Mouse (Mus musculus): ENCODE measurements around the gene Hsd17b12. TPM values are rescaled to one million over a fixed set of nuclear protein-coding genes. Genes with fewer than 3 reads are reported as not detected.

Hsd17b12 gene
- polyA plus RNA-seq, 1 experiment from 2014 or later = 124 TPM

- DNase-seq (ENCODE audit: low spot score) (no peak), ATAC-seq (ENCODE audit: low FRiP score, low TSS enrichment) (no peak)
- TF ChIP-seq CTCF (IDR thresholded peaks at IDR 0.05; ENCODE audit: low read depth) (no peak), EP300 (optimal IDR thresholded peaks at IDR 0.05) (no peak)
- WGBS = 3% methylated on average over 10 of the region's 10 CpGs
- Histone ChIP-seq H3K27ac (replicated peaks) (peak overlapping the region; percentile 94), H3K9me3 (ENCODE audit: control insufficient read depth, low read length) (no peaks in the 10 kb centered on the region), H3K27me3 (ENCODE audit: control insufficient read depth, insufficient read depth, low read length) (no peaks in the 10 kb centered on the region), H3K36me3 (ENCODE audit: control insufficient read depth, insufficient read depth, low read length) (no peaks in the 10 kb centered on the region), H3K4me3 (ENCODE audit: low read depth, low read length) (peak overlapping the region; percentile 92), H3K4me2 (replicated peaks; ENCODE audit: low read depth) (peak overlapping the region; percentile 73), H3K4me1 (replicated peaks; ENCODE audit: control insufficient read depth, insufficient read depth) (no peaks in the 10 kb centered on the region), H3K9ac (ENCODE audit: low read length) (peak overlapping the region; percentile 94)
Observed at GRCm38 (mm10) chr2:94157051-94157450, 713 bp downstream of the Hsd17b12 start.

- H3K4me1 ChIP-seq (replicated peaks; ENCODE audit: control insufficient read depth, insufficient read depth) = no peaks in the 10 kb centered on the region
- WGBS = 33% methylated on average over 2 of the region's 2 CpGs
- no peak for TF ChIP-seq EP300 (optimal IDR thresholded peaks at IDR 0.05)
- H3K4me3 ChIP-seq (ENCODE audit: low read depth, low read length) = no peak overlapping the region
- no peaks in the 10 kb centered on the region for H3K9me3 ChIP-seq (ENCODE audit: control insufficient read depth, low read length)
- H3K9ac ChIP-seq (ENCODE audit: low read length) = no peak overlapping the region
- ATAC-seq (ENCODE audit: low FRiP score, low TSS enrichment) = peak; percentile 53; the same call in 1 of the 2 replicates
- 0 out of 2 replicates have a peak overlapping the region, but pooled peaks have one; percentile 12 for H3K4me2 ChIP-seq (replicated peaks; ENCODE audit: low read depth)
- H3K27ac ChIP-seq (replicated peaks) = no peak overlapping the region
- DNase-seq (ENCODE audit: low spot score) = no peak
- no peaks in the 10 kb centered on the region for H3K27me3 ChIP-seq (ENCODE audit: control insufficient read depth, insufficient read depth, low read length)
- H3K36me3 ChIP-seq (ENCODE audit: control insufficient read depth, insufficient read depth, low read length) = no peaks in the 10 kb centered on the region
Observed at GRCm38 (mm10) chr2:94145146-94145542, 12.6 kb downstream of the Hsd17b12 start.

DNA sequence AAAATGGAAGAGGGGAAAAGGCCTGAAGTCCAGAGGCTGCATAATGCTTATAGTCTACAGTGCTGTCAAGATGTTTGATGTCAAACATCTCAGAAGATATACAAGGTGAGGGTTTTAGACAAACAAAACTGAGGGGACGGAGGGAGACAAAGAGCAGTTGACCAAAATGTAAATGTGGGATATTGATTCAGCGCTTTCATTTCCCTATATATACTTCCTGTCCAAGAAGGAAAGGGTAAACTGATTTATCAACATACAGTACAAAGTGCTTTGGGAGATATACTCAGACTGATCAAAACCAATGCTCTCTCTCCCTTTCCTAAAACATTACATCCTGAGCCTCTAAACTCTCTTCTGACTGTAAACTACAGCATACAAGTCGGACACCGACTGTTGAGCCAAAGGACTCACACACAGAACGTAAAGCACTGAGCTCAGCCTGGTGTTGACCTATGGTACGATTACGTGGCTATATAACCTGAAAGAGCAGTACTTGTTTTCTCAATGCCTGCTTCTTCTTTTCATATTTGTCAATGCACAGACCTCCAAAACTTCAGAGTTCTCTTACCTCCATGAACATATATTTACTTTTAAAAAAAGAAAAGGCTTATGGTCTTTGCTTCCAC lies 13.1 kb downstream of the Hsd17b12 start:
- no peaks in the 10 kb centered on the region for H3K4me1 ChIP-seq (replicated peaks; ENCODE audit: control insufficient read depth, insufficient read depth)
- 0 out of 2 replicates have a peak overlapping the region, but pooled peaks have one; percentile 12 for H3K4me2 ChIP-seq (replicated peaks; ENCODE audit: low read depth)
- H3K4me3 ChIP-seq (ENCODE audit: low read depth, low read length) = no peak overlapping the region
- H3K27ac ChIP-seq (replicated peaks) = no peak overlapping the region
- DNase-seq (ENCODE audit: low spot score) (no peak), ATAC-seq (ENCODE audit: low FRiP score, low TSS enrichment) (no peak; the same call in 1 of the 2 replicates)
- H3K36me3 ChIP-seq (ENCODE audit: control insufficient read depth, insufficient read depth, low read length) = no peaks in the 10 kb centered on the region
- no peaks in the 10 kb centered on the region for H3K9me3 ChIP-seq (ENCODE audit: control insufficient read depth, low read length)
- no peak for TF ChIP-seq CTCF (IDR thresholded peaks at IDR 0.05; ENCODE audit: low read depth)
- no peak for TF ChIP-seq EP300 (optimal IDR thresholded peaks at IDR 0.05)
- 54% methylated on average over 7 of the region's 7 CpGs for WGBS
- no peaks in the 10 kb centered on the region for H3K27me3 ChIP-seq (ENCODE audit: control insufficient read depth, insufficient read depth, low read length)
- no peak overlapping the region for H3K9ac ChIP-seq (ENCODE audit: low read length)

DNA sequence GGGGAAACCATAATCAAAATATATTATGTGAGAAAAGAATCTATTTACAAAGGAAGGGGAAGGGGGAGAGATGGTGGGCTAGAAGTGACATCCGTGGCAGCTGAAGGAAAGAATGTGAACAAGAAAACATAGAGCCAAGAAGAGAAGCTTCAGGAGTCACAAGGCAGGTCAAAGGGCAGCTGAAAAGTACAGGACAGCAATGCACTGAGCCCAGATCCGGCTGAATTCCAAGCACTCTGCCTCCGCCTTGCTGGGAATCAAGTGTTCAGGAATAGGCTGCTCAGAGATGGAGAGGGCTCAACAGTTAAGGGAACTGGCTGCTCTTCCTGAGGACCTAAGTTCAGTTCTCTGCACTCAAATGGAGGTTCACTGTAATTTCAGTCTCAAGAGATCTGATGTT lies 16.5 kb downstream of the Hsd17b12 start:
- ATAC-seq (ENCODE audit: low FRiP score, low TSS enrichment) = no peak

GRCm38 (mm10) chr2:94138469-94139390 lies 19.0 kb downstream of the Hsd17b12 start:
- H3K36me3 ChIP-seq (ENCODE audit: control insufficient read depth, insufficient read depth, low read length) = no peaks in the 10 kb centered on the region
- peak; percentile 64 for TF ChIP-seq CTCF (IDR thresholded peaks at IDR 0.05; ENCODE audit: low read depth)
- TF ChIP-seq EP300 (optimal IDR thresholded peaks at IDR 0.05) = no peak
- no peaks in the 10 kb centered on the region for H3K27me3 ChIP-seq (ENCODE audit: control insufficient read depth, insufficient read depth, low read length)
- H3K4me1 ChIP-seq (replicated peaks; ENCODE audit: control insufficient read depth, insufficient read depth) = no peaks in the 10 kb centered on the region
- no peak for ATAC-seq (ENCODE audit: low FRiP score, low TSS enrichment)
- no peak overlapping the region for H3K9ac ChIP-seq (ENCODE audit: low read length)
- H3K27ac ChIP-seq (replicated peaks) = no peak overlapping the region
- no peak for DNase-seq (ENCODE audit: low spot score)
- WGBS = 69% methylated on average over 3 of the region's 3 CpGs
- H3K9me3 ChIP-seq (ENCODE audit: control insufficient read depth, low read length) = no peaks in the 10 kb centered on the region
- no peak overlapping the region for H3K4me2 ChIP-seq (replicated peaks; ENCODE audit: low read depth)
- H3K4me3 ChIP-seq (ENCODE audit: low read depth, low read length) = no peak overlapping the region

More for the DNA sequence above, 16.5 kb downstream of the Hsd17b12 start:
- no peak overlapping the region for H3K27ac ChIP-seq (replicated peaks)
- H3K4me2 ChIP-seq (replicated peaks; ENCODE audit: low read depth) = no peak overlapping the region
- H3K36me3 ChIP-seq (ENCODE audit: control insufficient read depth, insufficient read depth, low read length) = no peaks in the 10 kb centered on the region
- H3K27me3 ChIP-seq (ENCODE audit: control insufficient read depth, insufficient read depth, low read length) = no peaks in the 10 kb centered on the region
- 42% methylated on average over 3 of the region's 3 CpGs for WGBS
- no peak for DNase-seq (ENCODE audit: low spot score)
- H3K9me3 ChIP-seq (ENCODE audit: control insufficient read depth, low read length) = no peaks in the 10 kb centered on the region
- TF ChIP-seq EP300 (optimal IDR thresholded peaks at IDR 0.05) (no peak), CTCF (IDR thresholded peaks at IDR 0.05; ENCODE audit: low read depth) (no peak)
- H3K4me1 ChIP-seq (replicated peaks; ENCODE audit: control insufficient read depth, insufficient read depth) = no peaks in the 10 kb centered on the region
- no peak overlapping the region for H3K4me3 ChIP-seq (ENCODE audit: low read depth, low read length)
- no peak overlapping the region for H3K9ac ChIP-seq (ENCODE audit: low read length)

- Histone ChIP-seq H3K9ac (ENCODE audit: low read length) (no peak overlapping the region), H3K4me1 (replicated peaks; ENCODE audit: control insufficient read depth, insufficient read depth) (no peaks in the 10 kb centered on the region), H3K9me3 (ENCODE audit: control insufficient read depth, low read length) (no peaks in the 10 kb centered on the region), H3K27me3 (ENCODE audit: control insufficient read depth, insufficient read depth, low read length) (no peaks in the 10 kb centered on the region), H3K36me3 (ENCODE audit: control insufficient read depth, insufficient read depth, low read length) (no peaks in the 10 kb centered on the region), H3K27ac (replicated peaks) (no peak overlapping the region), H3K4me3 (ENCODE audit: low read depth, low read length) (no peak overlapping the region), H3K4me2 (replicated peaks; ENCODE audit: low read depth) (no peak overlapping the region)
- no peak for DNase-seq (ENCODE audit: low spot score)
- WGBS = 81% methylated on average over 3 of the region's 3 CpGs
- no peak for TF ChIP-seq CTCF (IDR thresholded peaks at IDR 0.05; ENCODE audit: low read depth)
- TF ChIP-seq EP300 (optimal IDR thresholded peaks at IDR 0.05) = no peak
- no peak for ATAC-seq (ENCODE audit: low FRiP score, low TSS enrichment)
Observed at GRCm38 (mm10) chr2:94136837-94137236, 20.9 kb downstream of the Hsd17b12 start.
